16 mouse cellular contexts compared by ENCODE assay signal in the genomic region with DNA sequence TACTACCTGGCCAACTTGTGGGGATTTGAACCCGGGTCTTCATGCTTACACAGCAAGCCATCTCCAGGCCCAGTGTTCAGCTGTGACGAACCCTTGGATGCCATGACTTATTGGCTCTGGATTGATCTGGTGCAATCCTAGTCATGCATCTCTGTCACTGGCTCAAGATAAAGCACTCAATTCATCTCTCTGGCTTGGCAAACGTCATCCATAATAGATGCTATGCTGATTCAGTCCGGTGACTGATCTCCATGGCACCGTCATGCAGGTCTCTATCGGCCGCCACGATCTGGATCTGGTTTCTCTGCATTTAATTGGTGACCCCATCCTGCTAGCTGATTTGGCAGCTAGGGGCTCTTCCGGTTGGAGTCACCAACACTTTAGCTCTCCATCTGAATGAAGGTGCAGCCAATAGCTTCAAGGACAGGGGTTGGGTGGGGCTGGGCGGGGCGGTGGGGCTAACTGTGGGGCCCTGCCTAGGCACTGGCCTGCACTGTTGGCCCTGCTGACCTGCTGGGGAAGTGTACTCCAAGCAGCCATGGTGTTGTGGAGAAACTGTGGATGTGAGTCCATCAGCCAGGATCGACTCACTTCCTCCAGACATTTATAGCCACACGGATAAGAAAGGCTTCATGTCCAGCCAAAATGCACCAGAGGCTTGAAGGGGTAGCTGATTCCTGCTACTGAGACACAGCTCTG. TPM values are rescaled to one million over a fixed set of nuclear protein-coding genes. Genes with fewer than 3 reads are reported as not detected.
A peak's percentile ranks its signal among the peaks of the same experiment; 100 is the strongest.
DNase-seq lines count a peak whose midpoint lies in the region; ATAC-seq and TF ChIP-seq lines count a peak whose summit lies in the region.
"Had no signal": no experiment of that assay in that cellular context is flagged by ENCODE, and none has a peak within 500 bp of the region (broad histone marks: within the 10 kb centered on the region; RNA-seq: fewer than 3 reads in every experiment).

No protein-coding gene starts in this region.

- H3K9me3 ChIP-seq in hindbrain, embryonic 10.5 days, result no peaks in the 10 kb centered on the region
- no peaks in the 10 kb centered on the region for H3K9me3 ChIP-seq in hindbrain, embryonic 12.5 days (replicated peaks)
- H3K9me3 ChIP-seq in limb, embryonic 10.5 days (replicated peaks), result no peaks in the 10 kb centered on the region

- H3K9ac ChIP-seq in hindbrain, embryonic 12.5 days, result no peak overlapping the region
- H3K9ac ChIP-seq: forebrain, postnatal 0 days; liver, embryonic 14.5 days had no signal

- DNase-seq in adrenal gland, postnatal 14 days, result peak; percentile 40
- DNase-seq in adrenal gland, postnatal 10 days, result no peak
- no peak for DNase-seq in hindbrain, embryonic 10.5 days (ENCODE audit: low spot score)
- DNase-seq in limb, embryonic 10.5 days (ENCODE audit: low spot score), result no peak
- no peak for DNase-seq in kidney, adult 11 months
- DNase-seq in cerebellum, adult 2 months, result no peak
- DNase-seq: cerebellum, adult 18-20 months; embryo, embryonic 11 days; forebrain, postnatal 0 days; gastrocnemius, postnatal 36 days; retina, postnatal 1 day; thymus, postnatal 36 days had no signal

- no peak for TF ChIP-seq CTCF in cerebellum, adult 2 months (IDR thresholded peaks at IDR 0.05; ENCODE audit: borderline replicate concordance, insufficient read depth, low read depth, low read length)

- H3K4me1 ChIP-seq in hindbrain, embryonic 10.5 days (replicated peaks), result peaks cover 40% of the 10 kb centered on the region
- peaks cover 18% of the 10 kb centered on the region for H3K4me1 ChIP-seq in hindbrain, embryonic 12.5 days
- H3K4me1 ChIP-seq in brown adipose tissue, adult 24 weeks (ENCODE audit: control insufficient read depth, insufficient read depth, insufficient read length, low read length), result peaks cover 24% of the 10 kb centered on the region
- peaks cover 42% of the 10 kb centered on the region for H3K4me1 ChIP-seq in limb, embryonic 10.5 days
- H3K4me1 ChIP-seq in cerebellum, adult 2 months (ENCODE audit: control insufficient read depth, insufficient read depth, low read length), result no peaks in the 10 kb centered on the region

- 87% methylated on average over 13 of the region's 13 CpGs for WGBS in hindbrain, embryonic 10.5 days
- 76% methylated on average over 13 of the region's 13 CpGs for WGBS in hindbrain, embryonic 12.5 days
- WGBS in limb, embryonic 10.5 days, result 86% methylated on average over 13 of the region's 13 CpGs
- WGBS in cerebellum, adult 2 months, result 77% methylated on average over 13 of the region's 13 CpGs

- H3K4me2 ChIP-seq in hindbrain, embryonic 12.5 days (replicated peaks), result no peak overlapping the region

- no peak for ATAC-seq in hindbrain, embryonic 12.5 days (ENCODE audit: low FRiP score)
- ATAC-seq: forebrain, postnatal 0 days; hindbrain, postnatal 0 days had no signal

- no peak for TF ChIP-seq POLR2A in cerebellum, adult 2 months (IDR thresholded peaks at IDR 0.05; ENCODE audit: borderline replicate concordance, insufficient read depth, low read length)

- H3K4me3 ChIP-seq in hindbrain, embryonic 10.5 days, result no peak overlapping the region
- H3K4me3 ChIP-seq in hindbrain, embryonic 12.5 days, result no peak overlapping the region
- H3K4me3 ChIP-seq in brown adipose tissue, adult 24 weeks (ENCODE audit: insufficient read depth, low read depth, low read length), result no peak overlapping the region
- H3K4me3 ChIP-seq in limb, embryonic 10.5 days, result no peak overlapping the region
- no peak overlapping the region for H3K4me3 ChIP-seq in cerebellum, adult 2 months (replicated peaks; ENCODE audit: insufficient read depth, low read depth, low read length)

- no peaks in the 10 kb centered on the region for H3K36me3 ChIP-seq in hindbrain, embryonic 10.5 days
- H3K36me3 ChIP-seq in hindbrain, embryonic 12.5 days, result no peaks in the 10 kb centered on the region
- H3K36me3 ChIP-seq in limb, embryonic 10.5 days, result no peaks in the 10 kb centered on the region

- H3K27ac ChIP-seq in hindbrain, embryonic 10.5 days, result peak overlapping the region; percentile 59
- no peak overlapping the region for H3K27ac ChIP-seq in hindbrain, embryonic 12.5 days
- peak overlapping the region; percentile 52 for H3K27ac ChIP-seq in brown adipose tissue, adult 24 weeks (replicated peaks; ENCODE audit: low read depth, low read length)
- H3K27ac ChIP-seq in limb, embryonic 10.5 days, result peak overlapping the region; percentile 46; the same call in 1 of the 2 replicates
- H3K27ac ChIP-seq in cerebellum, adult 2 months (ENCODE audit: insufficient read depth, low read length), result no peak overlapping the region
- H3K27ac ChIP-seq: hindbrain, postnatal 0 days; liver, embryonic 14.5 days had no signal

- no peaks in the 10 kb centered on the region for H3K27me3 ChIP-seq in hindbrain, embryonic 10.5 days (ENCODE audit: insufficient read depth, poor library complexity, severe bottlenecking)
- no peaks in the 10 kb centered on the region for H3K27me3 ChIP-seq in hindbrain, embryonic 12.5 days
- no peaks in the 10 kb centered on the region for H3K27me3 ChIP-seq in limb, embryonic 10.5 days (ENCODE audit: low read depth, poor library complexity, severe bottlenecking)
- H3K27me3 ChIP-seq in cerebellum, adult 2 months (ENCODE audit: control insufficient read depth, insufficient read depth, low read length), result no peaks in the 10 kb centered on the region

RNA-seq across cellular contexts. Expression of a gene that starts 50.5 kb away (rescaled TPM):
- 253 and 270 TPM in 2 replicates for total RNA-seq in adrenal gland, postnatal 14 days (2021)
- total RNA-seq in adrenal gland, postnatal 10 days (2021), result 100 to 1,000 TPM; 239 to 282 TPM
- 34.6 and 41.4 TPM in 2 replicates for polyA plus RNA-seq in hindbrain, embryonic 10.5 days (2016; fragmentation: Nextera tagmentation; extraction: Ambion mirVana)
- polyA plus RNA-seq in hindbrain, embryonic 12.5 days (2016; fragmentation: Nextera tagmentation; extraction: Ambion mirVana), result 46.8 and 52.4 TPM in 2 replicates
- 165 and 326 TPM in 2 replicates for polyA plus RNA-seq in brown adipose tissue, adult 24 weeks (2012; ENCODE audit: insufficient read depth, insufficient read length, missing spikeins)
- 23.9 and 24.2 TPM in 2 replicates for polyA plus RNA-seq in limb, embryonic 10.5 days (2016; fragmentation: Nextera tagmentation; extraction: Ambion mirVana)
- 276 and 278 TPM in 2 replicates for polyA plus RNA-seq in cerebellum, adult 2 months (2012; rRNA removed)

Comparison
In these comparisons a context has a peak if more than half of its experiments do, and no peak if none do; other contexts are left out.
1. H3K27ac ChIP-seq: peak in hindbrain, embryonic 10.5 days (single experiment), brown adipose tissue, adult 24 weeks (single experiment) and limb, embryonic 10.5 days (single experiment); none in hindbrain, embryonic 12.5 days (single experiment) and cerebellum, adult 2 months (single experiment).